Mouse (Mus musculus) CD8-positive naive resting alpha-beta T cell, adult 2 months (primary cell): ENCODE results near the gene Eva1b.

Experiments
- DNase-seq, 2 experiments: peaks; one replicate each; pipeline ENCODE4 v3.0.0; 2022; ENCODE audit warnings: low read depth in 2 of 2, low spot score in 2 of 2

The Eva1b gene

DNA sequence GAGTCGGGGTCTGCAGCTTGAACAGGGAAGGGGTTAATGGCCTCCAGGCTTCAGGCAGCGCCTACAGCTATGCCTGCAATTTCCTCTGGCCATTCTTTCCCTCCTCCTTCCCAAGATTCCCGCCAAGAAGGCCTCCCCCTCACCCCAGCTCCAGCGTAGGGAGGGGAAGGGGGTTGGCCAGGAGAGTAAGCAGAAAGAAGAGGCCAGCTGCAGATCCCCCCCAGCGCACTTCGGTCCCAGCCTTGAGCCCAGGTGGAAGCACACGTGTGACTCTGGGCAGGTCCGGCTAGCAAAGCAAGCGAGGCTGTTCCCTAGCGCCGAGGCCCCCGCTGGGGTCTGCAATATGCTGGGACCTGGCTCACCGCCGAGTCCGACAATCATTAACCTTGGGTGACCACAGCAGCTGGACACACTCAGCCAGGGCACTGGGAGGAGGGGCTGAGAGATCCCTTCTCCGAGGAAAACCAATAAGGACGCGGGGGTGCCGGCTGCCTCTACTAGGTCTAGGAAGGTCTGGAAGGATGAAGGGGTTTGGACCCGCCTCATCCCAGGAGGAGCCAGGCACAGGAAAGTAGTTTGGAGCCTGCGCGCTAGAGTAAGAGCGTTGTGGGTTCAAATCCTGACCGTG lies at the start of gene Eva1b:
Eva1b (plus strand) TSS at position 212 of the 628 bp plus-strand sequence.
- DNase-seq, result no peak

DNA sequence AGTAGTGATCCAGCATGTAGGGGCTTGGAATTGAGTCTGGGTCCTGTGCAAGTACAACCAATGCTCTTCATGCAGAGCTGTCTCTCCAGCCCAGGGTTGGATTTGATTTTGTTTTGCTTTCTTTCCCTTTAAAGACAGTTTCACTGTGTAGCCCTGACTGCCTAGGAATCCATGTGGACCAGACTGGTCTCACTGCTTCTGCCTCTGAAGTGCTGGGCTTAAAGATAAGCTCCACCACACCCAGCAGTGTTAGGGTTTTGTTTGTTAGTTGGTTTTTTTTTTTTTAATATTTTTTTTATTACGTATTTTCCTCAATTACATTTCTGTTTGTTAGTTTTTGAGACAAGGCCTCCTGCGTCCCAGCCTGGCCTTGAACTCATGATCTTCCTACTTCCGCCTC lies 48.2 kb upstream of the Eva1b start:
- no peak for DNase-seq

DNA sequence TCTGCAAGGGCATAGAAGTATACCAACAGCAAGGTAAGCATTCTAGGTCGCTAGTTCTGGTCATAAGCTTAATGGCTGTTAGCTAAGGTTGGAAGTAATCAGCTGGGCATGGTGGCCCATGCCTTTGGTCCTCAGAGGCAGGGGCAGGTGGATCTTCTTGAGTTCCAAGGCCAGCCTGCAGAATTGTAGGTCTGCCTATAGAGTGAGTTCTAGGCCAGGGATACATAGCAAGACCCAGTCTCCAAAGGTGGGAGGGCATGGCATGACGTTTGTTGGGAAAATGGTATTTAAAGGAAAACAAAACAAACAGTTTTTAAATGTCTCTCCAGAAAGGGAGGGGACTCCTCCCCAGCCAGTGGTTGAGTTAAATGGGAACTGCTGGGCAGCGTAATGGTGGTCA lies 46.8 kb upstream of the Eva1b start:
- DNase-seq, result no peak

DNA sequence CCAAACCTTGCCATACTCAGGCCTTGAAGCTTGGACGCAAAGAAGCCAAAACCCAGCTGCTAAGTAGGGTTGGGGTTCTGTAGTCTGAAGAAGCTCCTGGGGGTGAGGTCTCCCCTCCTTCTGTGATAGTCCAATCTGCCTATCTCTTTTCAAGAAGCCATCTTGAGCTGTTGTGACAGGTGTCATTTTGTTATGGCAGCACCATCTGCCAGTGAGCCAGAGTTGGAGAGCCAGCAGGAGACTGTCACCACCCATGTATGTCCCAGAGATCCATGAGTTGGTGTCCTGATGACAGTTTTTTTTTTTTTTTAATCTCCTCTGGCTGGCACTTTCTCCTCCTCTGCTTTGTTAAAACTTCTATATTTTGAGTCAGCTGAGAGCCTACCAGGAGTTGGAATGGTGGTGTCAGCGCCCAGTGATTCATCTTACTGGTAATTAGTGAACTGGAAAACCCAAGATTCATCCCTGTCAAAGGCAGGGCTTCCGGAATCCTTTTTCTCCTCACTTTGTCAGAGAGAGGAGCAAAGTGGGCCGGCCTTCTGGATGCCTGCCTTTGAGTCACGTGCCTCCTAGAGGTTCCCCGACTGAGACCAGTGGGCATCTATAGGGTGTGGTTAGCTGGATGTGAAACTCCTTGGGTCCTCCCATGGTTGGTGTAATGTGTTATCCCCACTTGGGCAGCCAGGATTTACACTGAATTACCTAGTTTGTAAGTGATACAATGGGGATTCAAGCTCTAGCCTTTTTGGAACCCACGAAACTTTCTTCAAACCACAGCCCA lies 45.3 kb upstream of the Eva1b start:
- DNase-seq, result no peak

DNA sequence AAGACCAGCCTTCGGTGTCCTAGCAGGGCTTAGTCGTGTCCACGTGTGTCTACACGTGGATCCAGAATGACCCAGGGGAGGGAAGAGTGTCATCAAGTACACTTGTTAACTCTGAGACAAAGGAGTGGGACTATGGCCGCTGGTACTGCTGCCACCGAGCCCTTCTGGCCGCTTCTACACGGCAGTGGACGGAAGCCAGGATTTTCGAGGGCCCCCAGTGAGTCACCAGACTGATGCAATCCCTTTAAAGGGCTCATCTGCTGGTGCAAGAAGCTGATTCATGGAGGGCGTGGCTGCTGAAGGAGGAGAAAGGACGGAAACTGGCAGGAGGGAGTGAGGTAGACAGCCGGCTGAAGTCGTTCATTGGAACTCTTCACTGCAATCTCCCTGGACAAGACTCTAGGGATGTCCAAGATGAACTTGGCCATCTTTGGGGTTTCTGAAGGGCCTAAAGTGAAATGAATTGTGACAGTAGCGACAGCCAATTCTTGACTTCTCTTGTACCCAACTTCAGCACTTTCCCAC lies 44.4 kb upstream of the Eva1b start:
- peak; percentile 21 to 33 for DNase-seq

DNA sequence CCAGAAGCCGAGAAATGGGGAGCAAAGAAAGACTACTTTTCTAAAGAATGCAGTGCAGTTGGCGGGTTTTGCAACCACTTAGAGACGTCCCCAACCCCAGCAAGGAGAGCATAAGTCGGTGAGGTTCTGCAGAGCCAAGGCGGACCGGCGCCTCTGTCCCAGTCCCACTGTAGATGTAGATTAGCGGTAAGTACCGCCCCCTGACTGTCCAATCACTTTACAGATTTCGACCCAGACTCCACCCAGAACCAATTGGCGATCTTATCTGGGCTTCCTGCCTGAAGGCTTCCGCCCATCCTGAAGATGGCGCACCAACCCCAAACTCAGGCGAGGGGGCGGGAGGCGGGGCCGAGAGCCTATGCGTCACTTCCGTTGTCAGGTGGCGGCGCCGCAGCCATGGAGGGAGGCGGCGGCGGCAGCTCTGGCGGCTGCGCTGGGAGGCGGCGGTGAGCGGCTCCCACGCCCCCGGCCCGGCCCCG lies 43.9 kb upstream of the Eva1b start, which contains the start of gene Stk40:
Stk40 (plus strand) TSS at position 368 of the 479 bp plus-strand sequence.
- peak; percentile 95 to 97 for DNase-seq

- DNase-seq, result peak in 1 of 2 experiments; percentile 14
These were observed 43.1 kb upstream of the Eva1b start for GRCm38 (mm10) chr4:126104261-126105075.

GRCm38 (mm10) chr4:126105131-126105783 lies 42.3 kb upstream of the Eva1b start:
- DNase-seq, result no peak

DNA sequence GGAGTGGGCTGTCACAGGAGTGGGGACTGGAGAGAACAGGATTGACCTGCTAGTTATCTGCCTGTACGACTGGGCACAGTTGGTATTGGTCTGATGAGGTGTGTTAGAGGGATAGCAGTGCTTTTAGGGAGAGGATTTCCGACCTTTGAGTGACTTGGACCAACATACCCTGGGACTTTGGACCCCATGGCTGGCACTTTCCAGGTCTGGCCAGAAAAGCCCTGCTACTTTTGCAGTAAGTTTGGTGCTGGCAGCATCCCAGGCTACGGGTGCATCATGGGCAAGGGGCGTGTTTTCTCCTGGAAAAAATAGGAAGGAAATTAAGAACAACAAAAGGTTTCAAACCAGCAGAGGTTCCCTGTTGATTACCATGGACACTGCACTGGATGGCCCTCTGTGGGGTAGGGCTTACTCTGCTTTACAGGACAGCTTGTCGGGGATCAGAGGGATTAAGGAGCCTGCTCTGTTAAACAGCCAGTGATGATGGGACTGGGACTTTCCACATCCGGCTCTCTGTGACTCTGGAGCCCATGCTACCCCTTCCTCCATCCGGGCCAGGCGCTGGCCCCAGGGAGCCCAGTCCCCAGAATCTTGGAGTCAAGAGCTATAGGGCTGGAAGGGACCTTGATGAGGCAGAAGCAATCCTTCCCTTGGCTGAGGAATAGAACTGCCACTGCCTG lies 39.3 kb upstream of the Eva1b start:
- DNase-seq, result no peak

GRCm38 (mm10) chr4:126109613-126110373 lies 37.8 kb upstream of the Eva1b start:
- DNase-seq, result no peak

DNA sequence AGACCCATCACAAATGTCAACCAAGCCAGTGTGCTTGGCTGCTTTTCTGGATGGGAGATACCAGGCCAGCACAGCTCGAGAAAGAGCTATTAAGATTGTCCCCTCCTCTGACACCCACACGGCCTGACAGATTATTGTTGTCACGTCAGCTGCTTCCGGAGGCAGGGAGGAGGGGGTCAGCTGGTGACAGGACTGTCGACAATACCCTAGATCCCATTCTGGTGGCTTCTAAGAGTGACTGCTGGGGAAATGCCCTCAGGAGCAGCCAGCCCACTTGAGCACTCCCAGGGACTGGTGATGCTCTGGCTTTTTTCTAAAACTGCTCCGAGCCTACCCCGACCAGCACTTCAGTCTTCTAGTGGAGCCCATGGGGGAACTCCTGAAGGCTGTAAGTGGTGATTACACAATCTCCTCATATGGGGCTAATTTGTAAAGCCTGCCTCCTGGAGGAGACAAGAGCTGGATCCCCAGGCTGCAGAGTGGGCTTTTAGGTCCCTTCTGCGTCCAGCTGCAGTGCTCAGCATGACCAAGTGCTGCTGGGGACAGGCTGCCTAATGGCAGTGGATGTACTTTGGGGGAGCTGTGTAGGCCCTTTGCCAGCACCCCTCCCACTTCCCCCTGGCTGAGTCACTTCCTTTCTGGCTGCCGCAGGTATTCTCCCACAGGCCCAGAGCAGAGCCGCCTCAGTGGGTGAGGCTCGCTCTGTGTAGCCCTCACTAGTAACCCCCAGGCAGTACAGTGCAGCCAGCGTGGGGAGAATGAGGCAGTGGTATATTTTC lies 37.0 kb upstream of the Eva1b start:
- peak; percentile 69 to 77 for DNase-seq

- no peak for DNase-seq
These were observed 36.4 kb upstream of the Eva1b start for GRCm38 (mm10) chr4:126111153-126111549.

DNA sequence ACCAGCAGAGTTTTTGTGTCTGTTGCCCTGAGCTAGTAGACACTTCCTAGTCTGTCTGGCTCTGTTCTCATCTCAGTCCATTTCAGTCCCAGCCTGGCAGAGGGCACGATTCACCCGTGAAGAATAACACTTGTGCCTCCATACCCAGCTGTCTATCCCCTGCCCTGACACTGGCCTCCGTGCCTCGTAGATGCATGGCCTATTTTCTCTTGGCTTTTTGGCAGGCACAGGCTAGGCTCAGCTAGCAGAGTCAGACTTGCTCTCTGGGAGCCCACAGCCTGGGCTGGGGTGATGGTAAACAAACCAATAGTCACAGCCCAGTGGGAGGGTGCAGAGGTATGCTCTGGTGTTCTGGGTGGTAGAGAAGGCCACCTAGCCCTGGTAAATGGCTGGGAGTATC lies 34.3 kb upstream of the Eva1b start:
- DNase-seq, result no peak

DNA sequence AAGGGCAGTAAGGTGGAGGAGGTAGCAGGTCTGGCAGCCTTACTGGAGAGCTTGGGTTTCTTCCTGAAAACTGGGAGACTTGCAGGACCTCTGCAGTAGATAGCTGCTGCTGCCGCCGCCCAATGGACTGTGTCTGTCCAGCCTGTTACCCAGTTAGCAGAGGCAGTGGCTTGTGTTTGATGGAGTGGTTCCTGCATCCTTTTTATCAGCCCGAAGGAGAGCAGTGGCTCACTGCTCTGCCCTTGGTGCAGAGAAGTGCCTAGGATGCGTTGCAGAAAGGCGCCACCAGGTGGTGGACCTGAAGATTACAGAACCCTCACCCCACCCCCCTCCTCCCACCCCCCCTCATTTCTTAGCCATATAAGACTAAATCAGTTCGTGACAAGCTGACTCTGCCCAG lies 33.6 kb upstream of the Eva1b start:
- peak; percentile 63 to 74 for DNase-seq

DNA sequence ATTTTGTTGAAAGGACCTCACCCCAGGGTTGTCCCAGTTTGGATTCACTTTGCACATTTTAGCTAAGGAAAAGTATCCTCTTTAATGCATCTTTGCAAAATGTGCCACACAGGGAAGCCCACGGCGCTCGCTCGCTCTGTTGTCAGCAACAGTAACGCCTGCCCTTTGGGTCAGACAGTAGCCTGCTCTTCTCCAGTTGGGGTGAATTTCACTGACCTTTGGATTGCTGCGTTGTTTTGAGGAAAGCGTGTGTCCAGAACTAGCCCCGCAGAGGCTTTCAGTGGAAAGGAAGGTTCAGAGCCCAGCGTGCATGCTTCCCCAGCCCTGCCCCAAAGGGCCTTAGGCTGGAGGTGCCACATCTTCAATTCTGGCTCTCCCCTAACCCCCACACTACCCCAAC lies 32.1 kb upstream of the Eva1b start:
- no peak for DNase-seq

GRCm38 (mm10) chr4:126115871-126116521 lies 31.5 kb upstream of the Eva1b start:
- no peak for DNase-seq

DNA sequence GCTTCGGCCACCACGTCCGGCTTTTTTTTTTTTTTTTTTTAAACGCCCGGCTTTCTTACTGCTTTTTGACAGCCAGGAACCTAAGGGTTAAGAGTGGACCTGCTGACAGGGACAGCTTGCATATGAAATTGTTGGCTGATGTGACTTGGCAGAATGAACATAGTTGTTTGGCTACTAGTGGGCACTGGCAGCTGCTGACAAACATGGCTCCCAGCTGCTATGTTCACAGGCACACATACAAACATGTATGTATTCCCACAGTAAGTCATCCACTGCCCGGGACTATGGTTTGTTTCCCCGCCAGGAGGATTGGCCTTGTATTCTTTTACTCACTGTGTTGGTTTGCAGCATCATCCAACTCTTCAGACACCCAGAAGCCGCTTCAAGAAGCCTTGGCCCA lies 30.4 kb upstream of the Eva1b start:
- no peak for DNase-seq

GRCm38 (mm10) chr4:126118651-126119050 lies 28.9 kb upstream of the Eva1b start:
- no peak for DNase-seq
